Mouse (Mus musculus) megakaryocyte, embryonic 14.5 days (primary cell): ENCODE results near the gene Ppm1h. TPM values are rescaled to one million over a fixed set of nuclear protein-coding genes. Genes with fewer than 3 reads are reported as not detected.

Experiments used
- H3K27me3 ChIP-seq: replicated peaks from 2 replicates; pipeline ENCODE3; 2012; ENCODE audit warnings: inconsistent platforms
- H3K36me3 ChIP-seq: replicated peaks from 2 replicates; pipeline ENCODE3; 2012; ENCODE audit warnings: low read length, inconsistent platforms, mixed read lengths
- H3K4me1 ChIP-seq: 2 replicates; pipeline ENCODE4 v1.6.1; 2012; ENCODE audit warnings: inconsistent platforms
- H3K4me3 ChIP-seq: replicated peaks from 2 replicates; pipeline ENCODE3; 2012; ENCODE audit warnings: moderate library complexity, mild to moderate bottlenecking, inconsistent platforms
- H3K9me3 ChIP-seq: 2 replicates; pipeline ENCODE4 v1.6.1; 2012; ENCODE audit warnings: inconsistent platforms
- FLI1 ChIP-seq: IDR thresholded peaks from 2 replicates; pipeline ENCODE4 v1.6.1; 2012; ENCODE audit warnings: low read length, inconsistent platforms, mixed read lengths
- GATA1 ChIP-seq: IDR thresholded peaks from 3 replicates; pipeline ENCODE4 v1.6.1; 2012; ENCODE audit warnings: mixed read lengths, low read length, inconsistent platforms, borderline replicate concordance
- polyA plus RNA-seq: library from polyadenylated mRNA; stranded (reverse); fragments of >175 nt; gene quantifications from 2 replicates; pipeline ENCODE4 v1.2.3, GENCODE M21; 2012; ENCODE audit warnings: low replicate concordance; ENCODE audit not compliant: insufficient read depth

The Ppm1h gene
- polyA plus RNA-seq, 1 experiment: 5.5 TPM

GRCm38 (mm10) chr10:122860076-122860475 lies 181.5 kb downstream of the Ppm1h start:
- peaks cover 40% of the 10 kb centered on the region for H3K4me1 ChIP-seq
- TF ChIP-seq GATA1 (no peak), FLI1 (no peak)
- H3K36me3 ChIP-seq: peaks cover 8% of the 10 kb centered on the region
- peaks cover 2% of the 10 kb centered on the region for H3K27me3 ChIP-seq
- H3K9me3 ChIP-seq: peaks cover 10% of the 10 kb centered on the region
- no peak overlapping the region for H3K4me3 ChIP-seq

DNA sequence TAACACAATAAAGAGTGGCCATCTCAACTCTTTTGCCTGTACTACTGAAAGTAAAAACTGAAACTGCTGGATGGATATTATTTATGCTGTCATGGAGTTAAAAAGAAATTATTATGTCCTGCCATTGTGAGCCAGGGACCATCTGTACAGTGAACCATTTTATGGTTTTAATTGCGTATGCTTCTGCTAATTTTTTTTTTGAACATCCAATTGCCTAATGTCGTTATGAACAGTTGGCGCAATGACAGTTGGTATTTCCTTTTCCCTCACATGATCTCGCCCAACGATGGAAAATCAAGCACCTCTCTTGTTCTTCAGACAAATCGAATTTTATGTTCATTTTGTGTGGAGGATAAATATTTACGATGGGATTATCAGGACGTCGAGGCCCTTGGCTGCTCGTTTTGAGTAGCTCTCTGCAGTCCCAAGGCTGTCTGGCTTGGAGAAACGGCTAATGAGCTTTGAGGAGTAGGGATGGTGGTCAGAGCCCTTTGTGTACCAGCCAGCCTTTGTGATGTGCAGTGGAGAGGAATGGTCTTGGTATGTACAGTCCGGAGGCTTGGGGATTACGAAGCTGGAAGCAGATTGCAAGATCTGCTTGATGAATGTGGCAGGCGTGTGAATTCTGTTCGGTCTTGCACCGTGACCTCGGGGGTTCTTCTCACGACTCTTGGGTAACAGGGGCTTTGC lies 183.3 kb downstream of the Ppm1h start:
- peaks cover 2% of the 10 kb centered on the region for H3K27me3 ChIP-seq
- no peak overlapping the region for H3K4me3 ChIP-seq
- peaks cover 10% of the 10 kb centered on the region for H3K9me3 ChIP-seq
- TF ChIP-seq FLI1: no peak
- TF ChIP-seq GATA1: no peak
- peaks cover 8% of the 10 kb centered on the region for H3K36me3 ChIP-seq
- peaks cover 22% of the 10 kb centered on the region for H3K4me1 ChIP-seq

DNA sequence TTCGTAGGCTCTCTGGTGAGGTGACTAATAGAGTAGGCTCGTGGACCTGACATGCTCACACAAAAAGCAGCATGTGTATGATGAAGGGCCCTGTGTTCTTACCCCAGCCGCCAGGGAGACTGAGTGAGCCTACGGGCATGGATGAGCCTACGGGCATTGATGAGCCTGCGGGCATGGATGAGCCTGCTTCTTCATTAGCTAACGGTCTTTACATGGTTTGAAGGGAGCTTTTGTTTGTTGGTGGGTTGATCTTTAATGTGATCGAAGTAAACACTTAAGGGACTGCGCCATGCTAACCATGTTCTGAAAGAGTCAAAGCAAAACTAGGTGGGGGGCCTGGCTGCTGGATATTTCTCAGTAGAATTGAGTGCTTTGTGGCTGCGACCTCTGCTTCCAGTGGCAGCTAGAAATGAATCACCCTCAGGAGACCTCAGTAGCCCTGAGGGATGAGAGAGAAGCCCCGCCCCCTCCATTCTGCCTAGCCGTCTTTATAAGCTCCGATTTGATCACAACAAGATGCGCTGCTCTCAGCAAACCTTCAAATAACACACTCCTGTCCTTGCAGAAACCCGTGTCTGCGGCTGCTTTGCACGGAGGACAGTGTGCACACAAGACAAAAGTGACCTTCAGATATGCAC lies 183.9 kb downstream of the Ppm1h start:
- H3K36me3 ChIP-seq: peaks cover 8% of the 10 kb centered on the region
- TF ChIP-seq FLI1 (no peak), GATA1 (no peak)
- peaks cover 2% of the 10 kb centered on the region for H3K27me3 ChIP-seq
- no peak overlapping the region for H3K4me3 ChIP-seq
- H3K9me3 ChIP-seq: peaks cover 10% of the 10 kb centered on the region
- peaks cover 17% of the 10 kb centered on the region for H3K4me1 ChIP-seq

- TF ChIP-seq GATA1 (no peak), FLI1 (no peak)
Measured at GRCm38 (mm10) chr10:122869865-122870503, 191.4 kb downstream of the Ppm1h start.

GRCm38 (mm10) chr10:122870848-122871494 lies 192.4 kb downstream of the Ppm1h start:
- Histone ChIP-seq H3K4me1 (peaks cover 20% of the 10 kb centered on the region), H3K4me3 (no peak overlapping the region), H3K27me3 (no peaks in the 10 kb centered on the region), H3K36me3 (no peaks in the 10 kb centered on the region), H3K9me3 (no peaks in the 10 kb centered on the region)
- TF ChIP-seq GATA1 (no peak), FLI1 (no peak)

More at GRCm38 (mm10) chr10:122869865-122870503, 191.4 kb downstream of the Ppm1h start:
- Histone ChIP-seq H3K9me3 (no peaks in the 10 kb centered on the region), H3K4me1 (peaks cover 20% of the 10 kb centered on the region), H3K27me3 (no peaks in the 10 kb centered on the region), H3K36me3 (no peaks in the 10 kb centered on the region), H3K4me3 (no peak overlapping the region)

DNA sequence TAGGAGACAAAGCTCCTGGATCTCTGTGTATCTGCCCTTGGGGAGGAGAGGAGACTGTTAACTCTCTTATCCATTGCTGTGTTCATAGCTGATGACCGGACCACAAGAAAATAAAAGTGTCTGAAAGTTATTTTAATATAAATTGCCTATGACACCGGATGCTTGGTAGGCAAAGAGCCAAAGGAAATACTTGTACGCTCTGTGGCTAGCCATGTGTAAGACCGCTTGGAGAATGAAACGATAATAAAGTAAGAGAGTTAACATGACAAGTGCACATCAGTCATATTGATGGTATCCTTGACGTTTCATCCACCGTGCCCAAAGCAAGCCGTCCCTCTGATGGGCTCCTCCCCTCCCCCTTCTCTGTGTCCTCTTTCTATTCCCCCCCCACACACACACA lies 194.2 kb downstream of the Ppm1h start:
- Histone ChIP-seq H3K9me3 (no peaks in the 10 kb centered on the region), H3K4me1 (peaks cover 27% of the 10 kb centered on the region), H3K27me3 (no peaks in the 10 kb centered on the region), H3K36me3 (no peaks in the 10 kb centered on the region), H3K4me3 (no peak overlapping the region)
- TF ChIP-seq GATA1: no peak
- TF ChIP-seq FLI1: no peak

- no peaks in the 10 kb centered on the region for H3K9me3 ChIP-seq
- no peaks in the 10 kb centered on the region for H3K27me3 ChIP-seq
- peaks cover 32% of the 10 kb centered on the region for H3K4me1 ChIP-seq
- H3K4me3 ChIP-seq: no peak overlapping the region
- no peaks in the 10 kb centered on the region for H3K36me3 ChIP-seq
- no peak for TF ChIP-seq GATA1
- TF ChIP-seq FLI1: no peak
Measured at GRCm38 (mm10) chr10:122876964-122877363, 198.4 kb downstream of the Ppm1h start.

DNA sequence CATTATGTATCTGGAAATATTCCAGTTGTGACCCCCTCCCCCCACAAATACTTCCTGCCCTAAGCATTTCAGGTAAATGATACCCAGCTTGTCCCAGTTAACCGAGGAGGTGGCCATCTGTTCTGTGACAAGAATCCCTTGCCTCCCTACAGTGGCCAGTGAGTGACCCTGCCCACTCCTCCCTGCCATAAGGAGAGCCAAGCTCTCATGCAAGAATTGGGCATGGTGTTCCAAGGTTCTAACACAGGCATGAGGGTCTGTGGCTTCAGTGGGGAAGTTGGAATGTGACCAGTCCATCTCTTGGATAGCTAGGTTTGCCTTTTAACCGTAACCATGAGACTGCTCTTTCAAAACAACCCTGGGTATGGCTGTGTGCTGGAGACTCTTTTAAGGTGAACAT lies 198.9 kb downstream of the Ppm1h start:
- peaks cover 28% of the 10 kb centered on the region for H3K4me1 ChIP-seq
- TF ChIP-seq FLI1 (no peak), GATA1 (no peak)
- H3K4me3 ChIP-seq: no peak overlapping the region
- H3K36me3 ChIP-seq: no peaks in the 10 kb centered on the region
- H3K9me3 ChIP-seq: no peaks in the 10 kb centered on the region
- H3K27me3 ChIP-seq: no peaks in the 10 kb centered on the region

DNA sequence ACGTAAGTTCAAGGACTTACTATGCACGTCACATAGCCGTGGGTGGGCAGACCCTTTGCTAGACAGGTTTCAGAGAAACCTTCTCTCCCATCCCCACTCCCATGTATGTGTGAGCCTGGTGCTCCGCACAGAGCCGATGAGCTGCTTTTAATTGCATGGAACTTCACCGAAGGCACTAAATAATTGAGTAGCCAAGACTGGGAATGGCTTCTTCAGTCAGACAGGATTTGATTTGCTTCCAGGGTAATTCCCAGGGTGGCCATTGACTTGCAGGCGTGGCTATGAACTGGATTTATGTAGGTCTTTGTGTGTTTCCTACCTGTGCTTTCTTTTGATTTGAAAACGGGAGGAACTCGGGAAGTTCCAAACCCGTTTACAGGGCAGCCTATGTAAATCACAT lies 202.9 kb downstream of the Ppm1h start:
- no peak for TF ChIP-seq GATA1
- no peak for TF ChIP-seq FLI1
- Histone ChIP-seq H3K9me3 (no peaks in the 10 kb centered on the region), H3K4me3 (no peak overlapping the region), H3K36me3 (no peaks in the 10 kb centered on the region), H3K4me1 (peaks cover 44% of the 10 kb centered on the region), H3K27me3 (no peaks in the 10 kb centered on the region)

DNA sequence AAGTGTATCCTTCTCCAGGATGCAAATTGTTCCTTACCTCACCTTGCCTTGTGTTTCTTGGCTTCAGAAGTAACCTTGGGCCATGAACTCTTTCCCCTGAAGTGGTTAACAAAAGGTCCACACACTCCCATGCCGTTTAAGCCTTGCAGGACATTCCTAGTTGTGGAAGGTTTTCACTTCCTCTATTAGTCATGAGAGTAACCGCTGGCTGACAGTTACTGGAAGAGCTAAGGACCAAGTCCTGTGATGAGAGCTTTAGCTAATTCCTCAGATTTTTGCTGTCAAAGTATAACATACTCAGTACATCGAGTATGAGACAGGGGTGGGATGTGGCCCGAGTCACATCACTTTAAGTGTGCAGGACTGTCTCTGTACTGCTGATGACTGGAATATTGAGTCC lies 204.1 kb downstream of the Ppm1h start:
- Histone ChIP-seq H3K4me1 (peaks cover 49% of the 10 kb centered on the region), H3K4me3 (no peak overlapping the region)
- no peak for TF ChIP-seq GATA1
- TF ChIP-seq FLI1: no peak

More for the DNA sequence above, 204.1 kb downstream of the Ppm1h start:
- Histone ChIP-seq H3K27me3 (no peaks in the 10 kb centered on the region), H3K9me3 (no peaks in the 10 kb centered on the region), H3K36me3 (no peaks in the 10 kb centered on the region)
